Mouse (Mus musculus): ENCODE results near the gene Tgm5. TPM values are rescaled to one million over a fixed set of nuclear protein-coding genes. Genes with fewer than 3 reads are reported as not detected.

Gene Tgm5
- polyA plus RNA-seq, 1 experiment from 2014 or later: not detected

GRCm38 (mm10) chr2:121022918-121023317 lies 62.7 kb downstream of the Tgm5 start:
- WGBS: 77% methylated on average over 5 of the region's 5 CpGs
- Histone ChIP-seq H3K4me1 (no peaks in the 10 kb centered on the region), H3K9me3 (no peaks in the 10 kb centered on the region), H3K4me3 (no peak overlapping the region), H3K36me3 (replicated peaks) (peaks cover 2% of the 10 kb centered on the region), H3K27ac (replicated peaks) (no peak overlapping the region), H3K27me3 (replicated peaks; ENCODE audit: low read depth, poor library complexity, severe bottlenecking) (no peaks in the 10 kb centered on the region)
- DNase-seq (ENCODE audit: low spot score): no peak

GRCm38 (mm10) chr2:121017151-121017550 lies 68.5 kb downstream of the Tgm5 start:
- Histone ChIP-seq H3K36me3 (replicated peaks) (peaks cover 46% of the 10 kb centered on the region), H3K27me3 (replicated peaks; ENCODE audit: low read depth, poor library complexity, severe bottlenecking) (no peaks in the 10 kb centered on the region), H3K4me1 (no peaks in the 10 kb centered on the region), H3K4me3 (no peak overlapping the region), H3K9me3 (no peaks in the 10 kb centered on the region), H3K27ac (replicated peaks) (no peak overlapping the region)
- DNase-seq (ENCODE audit: low spot score): no peak
- WGBS: 94% methylated on average over 1 of the region's 1 CpGs

- peaks cover 54% of the 10 kb centered on the region for H3K36me3 ChIP-seq (replicated peaks)
- H3K27ac ChIP-seq (replicated peaks): no peak overlapping the region
- H3K4me3 ChIP-seq: no peak overlapping the region
- no peaks in the 10 kb centered on the region for H3K27me3 ChIP-seq (replicated peaks; ENCODE audit: low read depth, poor library complexity, severe bottlenecking)
- no peaks in the 10 kb centered on the region for H3K9me3 ChIP-seq
- 89% methylated on average over 9 of the region's 9 CpGs for WGBS
- no peaks in the 10 kb centered on the region for H3K4me1 ChIP-seq
- DNase-seq (ENCODE audit: low spot score): no peak
Observed at GRCm38 (mm10) chr2:121016226-121016625, 69.4 kb downstream of the Tgm5 start.

GRCm38 (mm10) chr2:121015507-121015906 lies 70.1 kb downstream of the Tgm5 start:
- Histone ChIP-seq H3K27ac (replicated peaks) (no peak overlapping the region), H3K4me3 (no peak overlapping the region), H3K9me3 (no peaks in the 10 kb centered on the region), H3K36me3 (replicated peaks) (peaks cover 54% of the 10 kb centered on the region), H3K27me3 (replicated peaks; ENCODE audit: low read depth, poor library complexity, severe bottlenecking) (no peaks in the 10 kb centered on the region), H3K4me1 (no peaks in the 10 kb centered on the region)
- DNase-seq (ENCODE audit: low spot score): no peak
- 79% methylated on average over 2 of the region's 2 CpGs for WGBS

- Histone ChIP-seq H3K4me3 (no peak overlapping the region), H3K27ac (replicated peaks) (no peak overlapping the region), H3K9me3 (no peaks in the 10 kb centered on the region), H3K27me3 (replicated peaks; ENCODE audit: low read depth, poor library complexity, severe bottlenecking) (no peaks in the 10 kb centered on the region), H3K36me3 (replicated peaks) (peaks cover 50% of the 10 kb centered on the region), H3K4me1 (peaks cover 13% of the 10 kb centered on the region)
- DNase-seq (ENCODE audit: low spot score): no peak
- 92% methylated on average over 9 of the region's 9 CpGs for WGBS
Observed at GRCm38 (mm10) chr2:121012676-121013075, 73.0 kb downstream of the Tgm5 start.

- Histone ChIP-seq H3K27ac (replicated peaks) (no peak overlapping the region), H3K4me1 (peaks cover 13% of the 10 kb centered on the region), H3K9me3 (no peaks in the 10 kb centered on the region), H3K36me3 (replicated peaks) (peaks cover 27% of the 10 kb centered on the region), H3K27me3 (replicated peaks; ENCODE audit: low read depth, poor library complexity, severe bottlenecking) (no peaks in the 10 kb centered on the region), H3K4me3 (peak overlapping the region; percentile 90)
- DNase-seq (ENCODE audit: low spot score): no peak
- WGBS: 30% methylated on average over 5 of the region's 5 CpGs
Observed at GRCm38 (mm10) chr2:121009071-121009677, 76.5 kb downstream of the Tgm5 start.

- H3K36me3 ChIP-seq (replicated peaks): peaks cover 24% of the 10 kb centered on the region
- no peaks in the 10 kb centered on the region for H3K27me3 ChIP-seq (replicated peaks; ENCODE audit: low read depth, poor library complexity, severe bottlenecking)
- H3K4me1 ChIP-seq: peaks cover 13% of the 10 kb centered on the region
- H3K9me3 ChIP-seq: no peaks in the 10 kb centered on the region
- DNase-seq (ENCODE audit: low spot score): no peak
- peak overlapping the region; percentile 81 for H3K27ac ChIP-seq (replicated peaks)
- peak overlapping the region; percentile 90 for H3K4me3 ChIP-seq
- 2% methylated on average over 12 of the region's 12 CpGs for WGBS
Observed at GRCm38 (mm10) chr2:121008664-121009007, 77.0 kb downstream of the Tgm5 start.

GRCm38 (mm10) chr2:121007925-121008663 lies 77.5 kb downstream of the Tgm5 start, which contains the start of gene Ccndbp1:
Gene Ccndbp1, plus strand, starts transcription at chr2:121008403.
- no peaks in the 10 kb centered on the region for H3K9me3 ChIP-seq
- peaks cover 13% of the 10 kb centered on the region for H3K4me1 ChIP-seq
- peak within 1 kb of the TSS; percentile 81 for H3K27ac ChIP-seq (replicated peaks)
- peak within 1 kb of the TSS; percentile 90 for H3K4me3 ChIP-seq
- H3K27me3 ChIP-seq (replicated peaks; ENCODE audit: low read depth, poor library complexity, severe bottlenecking): no peaks in the 10 kb centered on the region
- 2% methylated on average over 34 of the region's 34 CpGs for WGBS
- DNase-seq (ENCODE audit: low spot score): peak; percentile 94
- H3K36me3 ChIP-seq (replicated peaks): peaks cover 18% of the 10 kb centered on the region

- Histone ChIP-seq H3K27ac (replicated peaks) (no peak overlapping the region), H3K9me3 (no peaks in the 10 kb centered on the region), H3K4me1 (peaks cover 13% of the 10 kb centered on the region), H3K4me3 (no peak overlapping the region), H3K27me3 (replicated peaks; ENCODE audit: low read depth, poor library complexity, severe bottlenecking) (no peaks in the 10 kb centered on the region), H3K36me3 (replicated peaks) (peaks cover 7% of the 10 kb centered on the region; the same call in 1 of the 2 replicates)
- no peak for DNase-seq (ENCODE audit: low spot score)
- WGBS: 85% methylated on average over 1 of the region's 1 CpGs
Observed at GRCm38 (mm10) chr2:121006986-121007385, 78.7 kb downstream of the Tgm5 start.

GRCm38 (mm10) chr2:121004018-121004811 lies 81.4 kb downstream of the Tgm5 start:
- 86% methylated on average over 7 of the region's 7 CpGs for WGBS
- Histone ChIP-seq H3K4me1 (peaks cover 9% of the 10 kb centered on the region), H3K4me3 (no peak overlapping the region), H3K36me3 (replicated peaks) (no peaks in the 10 kb centered on the region), H3K9me3 (no peaks in the 10 kb centered on the region), H3K27me3 (replicated peaks; ENCODE audit: low read depth, poor library complexity, severe bottlenecking) (no peaks in the 10 kb centered on the region), H3K27ac (replicated peaks) (no peak overlapping the region)
- no peak for DNase-seq (ENCODE audit: low spot score)

- 66% methylated on average over 2 of the region's 2 CpGs for WGBS
Observed at GRCm38 (mm10) chr2:121003586-121003985, 82.1 kb downstream of the Tgm5 start.

GRCm38 (mm10) chr2:120998863-120999262 lies 86.8 kb downstream of the Tgm5 start:
- 90% methylated on average over 8 of the region's 8 CpGs for WGBS
- DNase-seq (ENCODE audit: low spot score): no peak

More at GRCm38 (mm10) chr2:121003586-121003985, 82.1 kb downstream of the Tgm5 start:
- Histone ChIP-seq H3K9me3 (no peaks in the 10 kb centered on the region), H3K27me3 (replicated peaks; ENCODE audit: low read depth, poor library complexity, severe bottlenecking) (no peaks in the 10 kb centered on the region), H3K36me3 (replicated peaks) (no peaks in the 10 kb centered on the region), H3K27ac (replicated peaks) (no peak overlapping the region), H3K4me3 (no peak overlapping the region), H3K4me1 (peaks cover 2% of the 10 kb centered on the region; the same call in 1 of the 2 replicates)
- no peak for DNase-seq (ENCODE audit: low spot score)

More at GRCm38 (mm10) chr2:120998863-120999262, 86.8 kb downstream of the Tgm5 start:
- Histone ChIP-seq H3K9me3 (no peaks in the 10 kb centered on the region), H3K36me3 (replicated peaks) (no peaks in the 10 kb centered on the region), H3K27me3 (replicated peaks; ENCODE audit: low read depth, poor library complexity, severe bottlenecking) (no peaks in the 10 kb centered on the region), H3K27ac (replicated peaks) (no peak overlapping the region), H3K4me3 (no peak overlapping the region), H3K4me1 (no peaks in the 10 kb centered on the region)
